Comparison of ENCODE assay signal across 8 mouse cellular contexts in genomic region chr11:50026521-50027090, GRCm38 (mm10). TPM values are rescaled to one million over a fixed set of nuclear protein-coding genes. Genes with fewer than 3 reads are reported as not detected.
A peak's percentile ranks its signal among the peaks of the same experiment; 100 is the strongest.
DNase-seq lines count a peak whose midpoint lies in the region; ATAC-seq and TF ChIP-seq lines count a peak whose summit lies in the region.

No protein-coding gene starts in this region.

- peak overlapping the region; percentile 90 for H3K4me3 ChIP-seq in neural tube, embryonic 11.5 days (ENCODE audit: low read depth, low read length)
- H3K4me3 ChIP-seq in heart, postnatal 0 days (ENCODE audit: low read depth, low read length), result peak overlapping the region; percentile 98
- H3K4me3 ChIP-seq in lung, embryonic 15.5 days, result peak overlapping the region; percentile 94
- H3K4me3 ChIP-seq in stomach, embryonic 16.5 days (replicated peaks; ENCODE audit: low read length), result peak overlapping the region; percentile 88

- TF ChIP-seq CTCF in heart, postnatal 0 days (IDR thresholded peaks at IDR 0.05; ENCODE audit: low read depth), result no peak

- H3K27ac ChIP-seq in neural tube, embryonic 11.5 days (ENCODE audit: low read depth, low read length), result no peak overlapping the region
- no peak overlapping the region for H3K27ac ChIP-seq in heart, postnatal 0 days (ENCODE audit: low read depth)
- H3K27ac ChIP-seq in lung, embryonic 15.5 days, result no peak overlapping the region
- no peak overlapping the region for H3K27ac ChIP-seq in stomach, embryonic 16.5 days (ENCODE audit: low read length)

- peak overlapping the region; percentile 71 for H3K4me2 ChIP-seq in neural tube, embryonic 11.5 days (ENCODE audit: low read depth)
- H3K4me2 ChIP-seq in heart, postnatal 0 days (ENCODE audit: low read depth, low read length), result peak overlapping the region; percentile 100
- peak overlapping the region; percentile 82 for H3K4me2 ChIP-seq in lung, embryonic 15.5 days
- H3K4me2 ChIP-seq in stomach, embryonic 16.5 days (ENCODE audit: low read depth, low read length), result peak overlapping the region; percentile 84

- no peak for ATAC-seq in neural tube, embryonic 11.5 days (ENCODE audit: insufficient read depth, low FRiP score, low TSS enrichment)
- no peak for ATAC-seq in heart, postnatal 0 days (ENCODE audit: insufficient read depth, low read depth)
- ATAC-seq in lung, embryonic 15.5 days (ENCODE audit: borderline replicate concordance, extremely low read depth, low FRiP score, low TSS enrichment), result no peak
- ATAC-seq in stomach, embryonic 16.5 days (ENCODE audit: insufficient read depth, low FRiP score), result no peak

- no peaks in the 10 kb centered on the region for H3K36me3 ChIP-seq in neural tube, embryonic 11.5 days (ENCODE audit: control insufficient read depth, insufficient read depth, low read length)
- H3K36me3 ChIP-seq in heart, postnatal 0 days (replicated peaks; ENCODE audit: control insufficient read depth, insufficient read depth, low read length), result no peaks in the 10 kb centered on the region
- H3K36me3 ChIP-seq in lung, embryonic 15.5 days, result no peaks in the 10 kb centered on the region
- H3K36me3 ChIP-seq in stomach, embryonic 16.5 days (ENCODE audit: control insufficient read depth, insufficient read depth, low read length), result no peaks in the 10 kb centered on the region

- peak overlapping the region; percentile 98 for H3K9ac ChIP-seq in neural tube, embryonic 11.5 days (ENCODE audit: low read length)
- H3K9ac ChIP-seq in heart, postnatal 0 days (replicated peaks; ENCODE audit: low read depth, low read length), result no peak overlapping the region
- no peak overlapping the region; the same call in 1 of the 2 replicates for H3K9ac ChIP-seq in lung, embryonic 15.5 days
- H3K9ac ChIP-seq in stomach, embryonic 16.5 days (ENCODE audit: low read length), result peak overlapping the region; percentile 87; the same call in 1 of the 2 replicates

- 52% methylated on average over 3 of the region's 3 CpGs for WGBS in neural tube, embryonic 11.5 days
- 38% methylated on average over 3 of the region's 3 CpGs for WGBS in heart, postnatal 0 days
- 21% methylated on average over 3 of the region's 3 CpGs for WGBS in lung, embryonic 15.5 days
- 24% methylated on average over 3 of the region's 3 CpGs for WGBS in stomach, embryonic 16.5 days

- TF ChIP-seq EP300 in heart, postnatal 0 days (IDR thresholded peaks at IDR 0.05; ENCODE audit: low read depth), result no peak

- peaks cover 22% of the 10 kb centered on the region; the same call in 1 of the 2 replicates for H3K4me1 ChIP-seq in neural tube, embryonic 11.5 days (ENCODE audit: control insufficient read depth, insufficient read depth, low read length)
- 0 out of 2 replicates have a peak, but pooled peaks cover 8% of the 10 kb centered on the region for H3K4me1 ChIP-seq in heart, postnatal 0 days (ENCODE audit: control insufficient read depth, insufficient read depth)
- peaks cover 12% of the 10 kb centered on the region for H3K4me1 ChIP-seq in lung, embryonic 15.5 days
- H3K4me1 ChIP-seq in stomach, embryonic 16.5 days (ENCODE audit: control insufficient read depth, insufficient read depth, low read length), result 0 out of 2 replicates have a peak, but pooled peaks cover 5% of the 10 kb centered on the region

- no peaks in the 10 kb centered on the region for H3K9me3 ChIP-seq in neural tube, embryonic 11.5 days (ENCODE audit: control insufficient read depth, low read length)
- H3K9me3 ChIP-seq in heart, postnatal 0 days (replicated peaks; ENCODE audit: control insufficient read depth, low read length), result no peaks in the 10 kb centered on the region
- no peaks in the 10 kb centered on the region for H3K9me3 ChIP-seq in lung, embryonic 15.5 days
- H3K9me3 ChIP-seq in stomach, embryonic 16.5 days (replicated peaks; ENCODE audit: control insufficient read depth, low read length), result no peaks in the 10 kb centered on the region

- no peak for DNase-seq in neural tube, embryonic 11.5 days (ENCODE audit: low spot score)
- DNase-seq in neural tube, embryonic 10.5 days (ENCODE audit: extremely low spot score, low spot score), result no peak
- DNase-seq in heart, postnatal 0 days (ENCODE audit: low spot score), result no peak
- no peak for DNase-seq in embryo, embryonic 11 days
- no peak for DNase-seq in c-Kit-positive CD71-positive TER-119-positive erythroid progenitor cells, embryonic 14.5 days (ENCODE audit: low spot score)
- DNase-seq in urinary bladder, postnatal 10 days (ENCODE audit: low spot score), result no peak

- H3K27me3 ChIP-seq in neural tube, embryonic 11.5 days (ENCODE audit: control insufficient read depth, insufficient read depth, low read length), result no peaks in the 10 kb centered on the region
- no peaks in the 10 kb centered on the region for H3K27me3 ChIP-seq in heart, postnatal 0 days (ENCODE audit: control insufficient read depth, insufficient read depth, low read length)
- H3K27me3 ChIP-seq in lung, embryonic 15.5 days, result 0 out of 2 replicates have a peak, but pooled peaks cover 8% of the 10 kb centered on the region
- no peaks in the 10 kb centered on the region for H3K27me3 ChIP-seq in stomach, embryonic 16.5 days (ENCODE audit: control insufficient read depth, insufficient read depth, low read length)

RNA-seq across cellular contexts. Expression of gene Rnf130, which starts 1.5 kb away (rescaled TPM):
- polyA plus RNA-seq in neural tube, embryonic 11.5 days (2014; fragmentation: Nextera tagmentation; extraction: Ambion mirVana), result 79.0 and 80.0 TPM in 2 replicates
- 32.7 and 47.6 TPM in 2 replicates for total RNA-seq in heart, postnatal 0 days (2014; rRNA removed; ENCODE audit: low replicate concordance)
- polyA plus RNA-seq in heart, postnatal 0 days (2015; fragmentation: Nextera tagmentation; extraction: Ambion mirVana), result 42.3 and 46.1 TPM in 2 replicates
- polyA plus RNA-seq in lung, embryonic 15.5 days (2015; fragmentation: Nextera tagmentation; extraction: Ambion mirVana), result 55.5 and 58.0 TPM in 2 replicates
- 18.9 and 21.3 TPM in 2 replicates for polyA plus RNA-seq in stomach, embryonic 16.5 days (2015; fragmentation: Nextera tagmentation; extraction: Ambion mirVana)

Comparison
In these comparisons a context has a peak if more than half of its experiments do, and no peak if none do; other contexts are left out.
1. H3K9ac ChIP-seq: peak in neural tube, embryonic 11.5 days (single experiment) and stomach, embryonic 16.5 days (single experiment); none in heart, postnatal 0 days (single experiment) and lung, embryonic 15.5 days (single experiment).
2. Peak in every context shown above with its lines, with median percentiles within 50 percentile points of each other: H3K4me2 ChIP-seq and H3K4me3 ChIP-seq.